Mouse (Mus musculus): Measurements from ENCODE around the gene Gm10037. TPM values are rescaled to one million over a fixed set of nuclear protein-coding genes. Genes with fewer than 3 reads are reported as not detected.

The Gm10037 gene
- polyA plus RNA-seq (2014; fragmentation: Illumina TruSeq; extraction: RNeasy Lipid Tissue Mini Kit (QIAGEN cat#74804)): not detected

DNA sequence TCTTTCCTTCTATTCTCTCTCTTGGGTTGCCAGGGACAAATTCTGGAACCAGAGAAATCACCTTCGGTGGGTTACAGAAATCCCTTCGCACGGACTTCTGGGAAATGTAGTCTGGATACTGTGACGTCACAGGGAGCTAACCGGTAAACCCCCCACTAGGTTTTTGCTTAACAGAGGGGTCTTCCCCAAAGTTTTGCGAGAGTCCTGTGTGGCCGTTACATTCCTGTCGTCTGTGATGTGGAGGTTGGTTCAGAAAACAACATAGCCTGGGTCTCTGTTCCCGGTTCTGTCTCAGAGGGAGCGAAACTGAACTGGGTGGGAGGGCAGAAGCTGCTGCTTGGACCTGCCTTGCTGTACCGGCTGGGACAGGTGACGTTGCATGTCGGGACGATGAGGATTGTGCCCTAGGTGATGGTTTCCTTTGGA is at the start of gene Gm10037:
Gene Gm10037, plus strand, starts transcription at position 196 of the 426 bp plus-strand sequence.

DNA sequence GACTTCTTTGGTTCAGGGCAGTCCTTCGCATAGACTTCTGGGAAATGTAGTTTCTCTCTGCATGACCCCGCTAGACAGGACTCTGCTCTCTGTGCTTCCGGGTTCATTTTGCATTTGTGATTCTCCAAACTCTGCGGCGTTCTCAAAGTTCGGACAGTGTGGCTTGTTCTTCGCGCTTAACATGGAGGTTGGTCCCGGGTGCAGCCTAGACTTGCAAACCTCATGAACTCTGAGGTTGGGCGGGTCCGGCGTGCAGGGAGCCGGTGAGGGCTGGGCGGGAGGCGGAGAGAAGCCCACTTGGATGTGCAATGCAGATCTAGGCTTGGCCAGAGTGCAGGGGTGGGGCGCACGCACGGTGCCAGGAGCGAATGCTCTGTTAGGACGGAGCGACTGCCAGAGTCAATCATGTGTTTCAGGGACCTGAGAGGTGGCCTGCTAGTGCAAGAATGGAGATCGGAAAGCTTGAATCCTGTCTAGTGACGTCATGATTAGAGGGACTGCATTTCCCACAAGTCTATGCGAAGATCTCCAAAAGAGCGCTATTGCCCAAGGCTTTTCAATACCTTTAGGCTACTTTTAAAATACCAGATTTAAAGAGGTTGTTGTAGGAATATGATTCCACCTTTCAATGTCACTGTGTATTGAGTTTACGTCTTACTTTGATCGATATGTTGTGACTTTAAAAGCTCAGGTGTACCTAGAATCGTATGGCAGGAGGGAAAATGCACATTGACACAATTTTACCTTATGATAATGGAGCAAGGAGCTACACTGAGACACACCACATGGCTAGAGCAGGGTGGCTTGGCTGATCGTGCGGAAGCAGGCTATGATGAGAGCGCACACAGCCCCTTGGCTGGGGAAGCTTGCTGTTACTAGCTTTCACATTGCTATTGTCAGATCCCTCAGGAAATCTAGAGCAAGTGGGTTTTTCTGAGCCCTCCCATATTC is 16.9 kb upstream of the Gm10037 start, which contains the start of gene Zfp273:
Gene Zfp273, plus strand, starts transcription at position 31 of the 951 bp plus-strand sequence.

DNA sequence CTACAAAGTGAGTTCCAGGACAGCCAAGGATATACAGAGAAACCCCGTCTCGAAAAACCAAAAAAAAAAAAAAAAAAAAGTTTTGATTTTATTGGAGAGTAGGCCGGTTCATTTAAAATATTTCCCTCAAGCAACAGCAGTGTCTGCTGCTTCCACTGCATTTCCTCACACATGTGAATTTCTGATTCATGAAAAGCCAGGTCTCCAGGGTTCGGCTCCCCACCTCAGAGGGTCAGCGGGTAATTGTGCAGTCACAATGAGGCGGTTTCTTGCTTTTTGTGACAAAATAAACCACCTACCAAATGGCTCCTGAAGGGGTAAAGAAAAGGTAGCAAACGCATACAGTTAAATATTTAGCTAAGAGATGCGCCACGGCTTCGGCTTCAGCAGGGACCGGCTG is 32.1 kb downstream of the Gm10037 start, which contains the start of gene BC048507:
Gene BC048507, plus strand, starts transcription at position 301 of the 400 bp plus-strand sequence.

Other genes with a start within 250 kb of the Gm10037 start
- gene Zfp729b, start 221.4 kb upstream of the Gm10037 start, polyA plus RNA-seq (2014; fragmentation: Illumina TruSeq; extraction: RNeasy Lipid Tissue Mini Kit (QIAGEN cat#74804)): 61.4 TPM
- gene Gm49345, start 193.3 kb upstream of the Gm10037 start, polyA plus RNA-seq (2014; fragmentation: Illumina TruSeq; extraction: RNeasy Lipid Tissue Mini Kit (QIAGEN cat#74804)): 9.3 TPM
- 57.0 TPM for gene Zfp729a, start 193.3 kb upstream of the Gm10037 start, polyA plus RNA-seq (2014; fragmentation: Illumina TruSeq; extraction: RNeasy Lipid Tissue Mini Kit (QIAGEN cat#74804))
- 33.6 TPM for gene Zfp738, start 144.0 kb upstream of the Gm10037 start, polyA plus RNA-seq (2014; fragmentation: Illumina TruSeq; extraction: RNeasy Lipid Tissue Mini Kit (QIAGEN cat#74804))
- 87.1 TPM for gene Zfp65, start 101.9 kb upstream of the Gm10037 start, polyA plus RNA-seq (2014; fragmentation: Illumina TruSeq; extraction: RNeasy Lipid Tissue Mini Kit (QIAGEN cat#74804))
- 36.7 TPM for gene Zfp85, start 75.9 kb upstream of the Gm10037 start, polyA plus RNA-seq (2014; fragmentation: Illumina TruSeq; extraction: RNeasy Lipid Tissue Mini Kit (QIAGEN cat#74804))
- 13.6 TPM for gene Zfp493, start 51.4 kb upstream of the Gm10037 start, polyA plus RNA-seq (2014; fragmentation: Illumina TruSeq; extraction: RNeasy Lipid Tissue Mini Kit (QIAGEN cat#74804))
- gene Zfp273, start 17.4 kb upstream of the Gm10037 start, polyA plus RNA-seq (2014; fragmentation: Illumina TruSeq; extraction: RNeasy Lipid Tissue Mini Kit (QIAGEN cat#74804)): 42.4 TPM
- gene BC048507, start 32.2 kb downstream of the Gm10037 start, polyA plus RNA-seq (2014; fragmentation: Illumina TruSeq; extraction: RNeasy Lipid Tissue Mini Kit (QIAGEN cat#74804)): not detected